Mouse (Mus musculus) embryonic facial prominence, embryonic 14.5 days (tissue): ENCODE measurements around the gene Rab21. TPM values are rescaled to one million over a fixed set of nuclear protein-coding genes. Genes with fewer than 3 reads are reported as not detected.
"Not testable (repeated sequence)": the region's sequence is repeated elsewhere in the genome, so short reads cannot be mapped to it uniquely, and the experiment has no call there.

ENCODE experiments used
- ATAC-seq: fragments of 200-750 bp; cut with Nextera tagmentation; 2 replicates; pipeline ENCODE4 v1.8.0; 2017; ENCODE audit warnings: low read depth, moderate number of reproducible peaks, moderate TSS enrichment
- DNase-seq: peaks from one replicate; pipeline ENCODE4 v3.0.0-alpha.2; 2015; ENCODE audit warnings: low spot score
- H3K27ac ChIP-seq: fragments of 300-500 bp; sonication (generic); replicated peaks from 2 replicates; pipeline ENCODE4 v1.5.1; 2014; ENCODE audit warnings: low read depth, mild to moderate bottlenecking, low read length, moderate library complexity
- H3K27me3 ChIP-seq: fragments of 300-500 bp; sonication (generic); replicated peaks from 2 replicates; pipeline ENCODE4 v1.6.1; 2014; ENCODE audit warnings: low read length; ENCODE audit not compliant: control insufficient read depth, insufficient read depth
- H3K36me3 ChIP-seq: fragments of 300-500 bp; sonication (generic); 2 replicates; pipeline ENCODE4 v1.6.1; 2014; ENCODE audit warnings: low read length, mixed read lengths; ENCODE audit not compliant: control insufficient read depth, insufficient read depth
- H3K4me1 ChIP-seq: fragments of 300-500 bp; sonication (generic); 2 replicates; pipeline ENCODE4 v1.6.1; 2014; ENCODE audit warnings: antibody characterized with exemption, low read length; ENCODE audit not compliant: control insufficient read depth, insufficient read depth
- H3K4me2 ChIP-seq: fragments of 300-500 bp; sonication (generic); 2 replicates; pipeline ENCODE4 v1.6.1; 2014; ENCODE audit warnings: low read depth, mild to moderate bottlenecking, low read length, moderate library complexity, mixed read lengths
- H3K4me3 ChIP-seq: fragments of 300-500 bp; sonication (generic); 2 replicates; pipeline ENCODE4 v1.5.1; 2014; ENCODE audit warnings: low read depth, mild to moderate bottlenecking, low read length
- H3K9ac ChIP-seq: fragments of 300-500 bp; sonication (generic); 2 replicates; pipeline ENCODE4 v1.6.1; 2014; ENCODE audit warnings: low read depth, mild to moderate bottlenecking, low read length, moderate library complexity, mixed read lengths
- H3K9me3 ChIP-seq: fragments of 300-500 bp; sonication (generic); 2 replicates; pipeline ENCODE4 v1.6.1; 2016; ENCODE audit warnings: low read length; ENCODE audit not compliant: control insufficient read depth
- WGBS: fragments of 180-500 bp; shearing (Covaris S2); extraction: QIAGEN DNeasy Blood & Tissue Kit; methylation state at CpG from one replicate; pipeline ENCODE4 v1.1.7; 2014; 5-methylcytosine and 5-hydroxymethylcytosine counted together
- polyA plus RNA-seq: library from polyadenylated mRNA; unstranded; fragments of >200 nt; fragmentation: Nextera tagmentation; extraction: Ambion mirVana; gene quantifications from 2 replicates; pipeline ENCODE4 v1.2.1, GENCODE M21; 2014

Rab21 gene
- polyA plus RNA-seq, 1 experiment from 2014 or later: 9.4 TPM

DNA sequence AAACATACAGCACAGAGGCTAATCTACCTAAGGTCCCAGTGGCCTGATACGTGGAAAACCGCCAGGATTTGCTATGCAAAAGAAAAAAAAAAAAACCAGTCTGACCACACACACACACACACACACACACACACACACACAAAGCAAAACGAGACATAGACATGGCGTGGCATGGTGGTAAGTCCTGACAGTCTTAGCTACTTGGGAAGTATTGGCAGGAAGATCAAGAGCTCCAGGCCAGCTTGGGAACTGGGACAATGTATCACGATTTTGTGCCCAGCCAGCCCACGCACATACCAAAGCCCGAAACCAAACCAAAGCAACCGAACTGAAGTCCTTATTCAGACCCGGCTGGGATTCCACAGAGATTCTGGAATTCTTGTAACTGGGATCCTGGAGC lies 18.1 kb upstream of the Rab21 start:
- DNase-seq (no peak), ATAC-seq (no peak)
- no peak overlapping the region for H3K9ac ChIP-seq
- no peak overlapping the region for H3K27ac ChIP-seq
- H3K4me1 ChIP-seq: no peaks in the 10 kb centered on the region
- WGBS: 72% methylated on average over 9 of the region's 9 CpGs
- H3K4me3 ChIP-seq: no peak overlapping the region
- no peaks in the 10 kb centered on the region for H3K27me3 ChIP-seq
- H3K9me3 ChIP-seq: no peaks in the 10 kb centered on the region
- no peak overlapping the region for H3K4me2 ChIP-seq
- no peaks in the 10 kb centered on the region for H3K36me3 ChIP-seq

DNA sequence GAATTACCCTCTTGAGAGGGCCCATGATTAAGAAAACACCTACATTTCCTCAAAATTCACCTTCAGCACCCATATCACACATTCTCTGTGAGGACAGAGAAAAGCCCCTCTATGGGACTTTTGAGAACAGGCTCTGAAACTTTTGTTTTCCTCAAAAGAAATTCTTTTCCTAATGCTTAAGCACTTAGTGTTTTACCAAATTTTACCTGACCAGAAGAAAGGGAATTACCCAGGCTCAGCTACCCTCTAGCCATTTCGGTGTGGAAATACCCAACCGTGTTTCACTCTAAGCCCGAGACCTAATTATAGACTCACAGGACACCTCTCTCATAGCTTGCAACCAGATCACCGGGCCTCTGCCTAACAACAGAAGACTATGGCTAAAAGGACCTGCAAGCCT lies 17.6 kb upstream of the Rab21 start:
- ATAC-seq (no peak), DNase-seq (no peak)
- no peaks in the 10 kb centered on the region for H3K36me3 ChIP-seq
- H3K4me3 ChIP-seq: no peak overlapping the region
- H3K4me2 ChIP-seq: no peak overlapping the region
- 76% methylated on average over 4 of the region's 4 CpGs for WGBS
- H3K4me1 ChIP-seq: no peaks in the 10 kb centered on the region
- no peaks in the 10 kb centered on the region for H3K27me3 ChIP-seq
- H3K9ac ChIP-seq: no peak overlapping the region
- no peaks in the 10 kb centered on the region for H3K9me3 ChIP-seq
- H3K27ac ChIP-seq: 0 out of 2 replicates have a peak overlapping the region, but pooled peaks have one; percentile 13

DNA sequence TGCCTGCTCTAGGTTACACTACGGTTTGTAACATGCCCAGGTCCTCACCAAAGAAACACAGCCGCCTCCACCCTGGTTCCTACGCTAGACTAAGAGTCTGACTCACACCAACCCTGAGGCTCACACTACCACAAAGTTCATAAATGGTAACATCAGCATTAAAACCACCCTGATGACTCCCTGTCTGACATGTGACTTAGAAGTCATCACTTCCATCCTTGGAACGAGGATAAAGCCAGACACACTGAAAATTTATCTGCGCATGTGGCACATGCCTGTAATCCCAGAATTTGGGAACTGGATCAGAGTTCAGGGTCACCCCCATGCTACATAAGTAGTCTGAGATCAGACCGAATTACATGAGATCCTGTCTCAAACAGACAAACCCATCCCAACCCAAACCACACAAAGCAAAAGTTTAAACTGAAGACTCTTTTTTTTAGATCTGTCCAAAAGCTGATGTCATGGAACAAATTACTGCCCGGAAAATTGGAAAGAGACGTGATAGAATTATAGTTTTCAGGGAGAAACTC lies 17.1 kb upstream of the Rab21 start:
- Histone ChIP-seq H3K9ac (no peak overlapping the region), H3K36me3 (no peaks in the 10 kb centered on the region), H3K4me2 (no peak overlapping the region), H3K4me3 (no peak overlapping the region), H3K4me1 (no peaks in the 10 kb centered on the region), H3K27me3 (no peaks in the 10 kb centered on the region), H3K27ac (0 out of 2 replicates have a peak overlapping the region, but pooled peaks have one; percentile 13), H3K9me3 (no peaks in the 10 kb centered on the region)
- 77% methylated on average over 8 of the region's 8 CpGs for WGBS
- DNase-seq (no peak), ATAC-seq (no peak)

DNA sequence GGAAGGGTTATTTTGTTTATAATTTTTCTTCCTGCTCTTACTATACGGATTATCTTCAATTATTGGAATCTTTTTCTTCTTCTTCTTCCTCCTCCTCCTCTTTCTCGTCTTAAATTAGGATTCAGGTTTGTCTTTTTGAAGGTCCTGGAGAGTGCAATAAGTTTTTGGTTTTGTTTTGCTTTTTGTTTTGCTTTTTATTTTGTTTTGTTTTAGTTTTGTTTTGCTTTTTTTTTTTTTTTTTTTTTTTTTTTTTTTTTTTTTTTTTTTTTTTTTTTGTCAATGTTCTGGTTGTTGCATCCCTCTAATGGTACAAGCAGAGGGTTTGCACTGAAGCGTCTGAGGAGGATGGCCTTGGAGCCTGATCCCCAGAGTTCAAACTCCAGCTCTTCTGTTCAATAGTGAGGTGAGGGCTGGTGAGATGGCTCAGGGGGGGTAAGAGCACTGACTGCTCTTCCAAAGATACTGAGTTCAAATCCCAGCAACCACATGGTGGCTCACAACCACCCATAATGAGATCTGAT lies 13.7 kb upstream of the Rab21 start:
- H3K9me3 ChIP-seq: no peaks in the 10 kb centered on the region
- 82% methylated on average over 3 of the region's 3 CpGs for WGBS
- H3K9ac ChIP-seq: no peak overlapping the region
- H3K27me3 ChIP-seq: no peaks in the 10 kb centered on the region
- no peak overlapping the region for H3K27ac ChIP-seq
- no peaks in the 10 kb centered on the region for H3K4me1 ChIP-seq
- no peak overlapping the region for H3K4me3 ChIP-seq
- DNase-seq (no peak), ATAC-seq (no peak)
- H3K36me3 ChIP-seq: no peaks in the 10 kb centered on the region
- no peak overlapping the region for H3K4me2 ChIP-seq

DNA sequence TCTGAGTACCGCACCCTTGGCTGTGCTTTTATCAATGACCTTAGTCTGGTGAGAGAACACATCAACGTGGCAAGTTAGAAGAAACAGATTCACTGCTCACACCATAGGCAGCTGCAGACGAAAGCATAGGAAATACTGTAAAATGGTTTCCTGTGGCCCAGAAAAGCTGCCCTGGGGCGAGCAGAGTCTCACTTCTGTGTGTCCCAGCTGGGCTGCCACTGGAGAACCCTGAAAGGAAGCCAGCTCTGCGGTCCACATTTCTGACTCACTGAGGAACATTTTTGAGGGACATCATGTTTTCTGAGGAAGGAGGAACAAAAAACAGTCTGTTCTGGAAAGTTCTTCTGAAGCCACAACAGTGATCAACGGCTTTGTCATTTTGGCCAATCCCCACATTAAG lies 13.1 kb upstream of the Rab21 start:
- Histone ChIP-seq H3K9me3 (no peaks in the 10 kb centered on the region), H3K4me2 (no peak overlapping the region), H3K36me3 (no peaks in the 10 kb centered on the region), H3K9ac (no peak overlapping the region), H3K4me3 (no peak overlapping the region), H3K4me1 (no peaks in the 10 kb centered on the region), H3K27me3 (no peaks in the 10 kb centered on the region), H3K27ac (no peak overlapping the region)
- ATAC-seq (no peak), DNase-seq (no peak)
- 59% methylated on average over 6 of the region's 6 CpGs for WGBS

DNA sequence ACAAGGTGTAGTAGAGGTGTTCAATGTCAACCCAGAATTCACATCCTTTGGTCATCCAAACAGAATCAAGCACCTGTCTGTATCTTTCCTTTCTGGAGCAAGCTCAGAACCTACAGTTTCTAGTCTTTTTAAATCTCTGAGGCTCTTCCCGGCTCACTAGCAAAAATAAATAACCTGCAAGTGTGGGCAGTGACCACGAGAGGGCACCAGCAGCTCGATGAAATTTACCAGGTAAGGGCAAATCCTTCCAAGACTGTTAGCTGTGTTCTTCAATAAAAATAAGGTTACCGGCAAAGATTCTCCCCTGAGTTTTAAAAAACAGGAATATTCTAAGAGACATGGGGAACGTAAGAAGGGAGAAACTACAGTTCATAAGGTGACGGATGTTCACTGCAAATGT lies 7.9 kb upstream of the Rab21 start:
- Histone ChIP-seq H3K36me3 (no peaks in the 10 kb centered on the region), H3K4me2 (no peak overlapping the region), H3K9me3 (no peaks in the 10 kb centered on the region), H3K4me1 (no peaks in the 10 kb centered on the region), H3K27me3 (no peaks in the 10 kb centered on the region), H3K4me3 (no peak overlapping the region), H3K27ac (no peak overlapping the region), H3K9ac (no peak overlapping the region)
- no peak for ATAC-seq
- WGBS: 10% methylated on average over 6 of the region's 6 CpGs
- DNase-seq: peak; percentile 74

DNA sequence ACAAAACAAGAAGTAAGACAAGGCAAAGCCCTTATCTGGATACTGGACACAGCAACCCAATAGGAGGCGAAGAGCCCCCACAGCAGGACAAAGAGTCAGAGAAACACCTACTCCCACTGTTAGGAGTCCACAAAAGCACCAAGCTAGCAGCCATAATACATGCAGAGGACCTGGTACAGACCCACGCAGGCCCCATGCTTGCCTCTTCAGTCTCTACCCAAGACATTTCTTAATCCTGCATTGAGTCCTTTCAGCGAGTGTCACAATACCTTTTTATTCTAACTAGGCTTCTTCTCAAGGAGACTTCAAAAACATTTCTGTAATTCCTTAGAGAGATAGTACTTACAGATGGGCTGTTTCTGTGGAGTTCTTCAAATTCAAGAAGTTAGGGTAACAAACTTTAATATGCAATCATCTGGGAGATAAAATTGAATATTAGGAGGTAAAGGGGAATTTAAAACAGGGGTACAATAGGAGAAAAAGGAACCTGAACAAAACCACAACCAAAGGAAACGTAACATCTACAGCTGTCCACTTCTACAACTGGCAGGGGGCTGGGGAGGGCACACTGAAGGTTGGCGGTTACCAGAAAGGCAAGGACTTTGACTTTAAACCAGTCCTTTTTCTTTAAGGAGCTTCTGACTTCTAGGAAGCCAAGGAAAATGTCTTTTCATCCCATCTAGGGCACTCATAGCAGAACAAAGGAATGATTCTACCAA lies 6.1 kb upstream of the Rab21 start:
- Histone ChIP-seq H3K36me3 (no peaks in the 10 kb centered on the region), H3K27ac (no peak overlapping the region), H3K4me1 (no peaks in the 10 kb centered on the region), H3K9ac (no peak overlapping the region), H3K9me3 (no peaks in the 10 kb centered on the region), H3K4me3 (no peak overlapping the region), H3K4me2 (no peak overlapping the region), H3K27me3 (no peaks in the 10 kb centered on the region)
- DNase-seq (no peak), ATAC-seq (no peak)
- 76% methylated on average over 5 of the region's 5 CpGs for WGBS

DNA sequence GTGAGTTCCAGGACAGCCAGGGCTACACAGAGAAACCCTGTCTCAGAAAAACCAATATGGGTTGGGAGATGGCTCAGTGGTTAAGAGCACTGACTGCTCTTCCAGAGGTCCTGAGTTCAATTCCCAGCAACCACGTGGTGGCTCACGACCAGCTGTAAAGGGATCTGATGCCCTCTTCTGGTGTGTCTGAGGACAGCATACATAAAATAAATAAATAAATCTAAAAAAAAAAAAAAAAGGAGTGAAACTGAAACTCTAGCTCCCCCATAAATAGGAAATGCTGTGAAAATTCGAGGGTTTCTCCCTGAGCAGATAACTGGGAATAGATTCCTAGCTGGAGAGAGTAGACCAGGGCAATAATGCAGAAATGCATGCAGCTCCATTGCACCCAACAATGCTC lies 3.0 kb upstream of the Rab21 start:
- H3K4me2 ChIP-seq, H3K36me3 ChIP-seq, H3K4me1 ChIP-seq, DNase-seq, ATAC-seq, H3K9me3 ChIP-seq, H3K27ac ChIP-seq, H3K27me3 ChIP-seq, H3K9ac ChIP-seq, H3K4me3 ChIP-seq: not testable (repeated sequence)
- 70% methylated on average over 3 of the region's 3 CpGs for WGBS

DNA sequence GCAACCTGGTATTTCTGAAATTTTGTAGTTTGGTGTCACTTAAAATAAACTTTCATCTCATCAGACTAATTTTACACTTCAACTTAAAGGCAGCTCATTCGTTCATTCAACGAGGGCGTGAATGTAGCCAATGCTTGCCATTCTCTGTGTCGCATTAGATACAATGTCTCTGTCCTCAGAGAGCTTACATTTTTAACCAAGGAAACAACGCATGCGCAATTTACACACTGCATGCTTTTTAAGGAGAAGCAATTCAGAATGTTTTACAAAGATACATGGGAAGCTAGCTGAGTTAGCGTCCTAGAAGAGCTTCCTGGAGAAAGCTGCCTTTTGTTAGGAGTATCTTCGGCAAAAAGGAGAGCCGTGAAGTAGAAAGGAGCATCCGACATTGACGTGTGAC lies 919 bp upstream of the Rab21 start:
- H3K4me2 ChIP-seq: peak overlapping the region; percentile 83
- H3K9me3 ChIP-seq: no peaks in the 10 kb centered on the region
- H3K27me3 ChIP-seq: no peaks in the 10 kb centered on the region
- DNase-seq (no peak), ATAC-seq (no peak)
- peak overlapping the region; percentile 94 for H3K27ac ChIP-seq
- peak overlapping the region; percentile 91 for H3K4me3 ChIP-seq
- WGBS: 64% methylated on average over 11 of the region's 11 CpGs
- H3K4me1 ChIP-seq: peaks cover 16% of the 10 kb centered on the region; the same call in 1 of the 2 replicates
- peak overlapping the region; percentile 91; the same call in 1 of the 2 replicates for H3K9ac ChIP-seq
- no peaks in the 10 kb centered on the region for H3K36me3 ChIP-seq
